Mouse (Mus musculus): ENCODE measurements around the gene Rnf187. TPM values are rescaled to one million over a fixed set of nuclear protein-coding genes. Genes with fewer than 3 reads are reported as not detected.

The Rnf187 gene
- polyA plus RNA-seq, 1 experiment from 2014 or later, result 275 TPM

- DNase-seq (ENCODE audit: low spot score), result peak; percentile 85
- Histone ChIP-seq H3K27ac (replicated peaks; ENCODE audit: low read depth, low read length) (no peak overlapping the region), H3K36me3 (ENCODE audit: control insufficient read depth, insufficient read depth, low read length) (peaks cover 12% of the 10 kb centered on the region), H3K27me3 (ENCODE audit: control insufficient read depth, insufficient read depth, low read length) (no peaks in the 10 kb centered on the region), H3K9ac (ENCODE audit: low read length) (no peak overlapping the region), H3K4me3 (ENCODE audit: low read depth, low read length) (no peak overlapping the region), H3K9me3 (ENCODE audit: control insufficient read depth, low read length) (no peaks in the 10 kb centered on the region), H3K4me2 (ENCODE audit: low read depth, severe bottlenecking) (peak overlapping the region; percentile 12; the same call in 1 of the 2 replicates), H3K4me1 (ENCODE audit: control insufficient read depth, insufficient read depth, low read length) (no peaks in the 10 kb centered on the region)
- no peak for ATAC-seq (ENCODE audit: insufficient number of reproducible peaks, low FRiP score, low TSS enrichment, low read depth)
- 35% methylated on average over 20 of the region's 20 CpGs for WGBS
Measured at GRCm38 (mm10) chr11:58927790-58928651, 10.7 kb downstream of the Rnf187 start.

DNA sequence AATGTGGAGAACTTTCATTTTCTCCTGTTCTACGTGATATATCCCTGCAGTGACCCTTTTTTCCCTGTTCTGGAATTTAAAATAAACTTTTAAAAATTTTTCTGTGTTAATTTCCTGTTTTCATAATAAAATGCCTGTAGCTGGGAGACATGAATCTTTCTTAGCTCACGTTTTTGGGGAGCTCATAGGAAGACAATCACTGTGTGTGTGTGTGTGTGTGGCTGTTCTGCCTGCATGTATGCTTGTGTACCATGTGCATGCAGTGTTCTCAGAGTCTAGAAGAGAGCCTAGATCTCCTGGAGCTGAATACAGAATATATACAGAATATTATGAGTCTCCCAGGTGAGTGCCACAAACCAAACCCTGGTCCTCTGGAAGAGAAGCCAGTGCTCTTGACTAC is 11.7 kb downstream of the Rnf187 start:
- ATAC-seq (ENCODE audit: insufficient number of reproducible peaks, low FRiP score, low TSS enrichment, low read depth) (no peak), DNase-seq (ENCODE audit: low spot score) (no peak)
- Histone ChIP-seq H3K9ac (ENCODE audit: low read length) (no peak overlapping the region), H3K4me3 (ENCODE audit: low read depth, low read length) (no peak overlapping the region), H3K36me3 (ENCODE audit: control insufficient read depth, insufficient read depth, low read length) (peaks cover 8% of the 10 kb centered on the region), H3K4me1 (ENCODE audit: control insufficient read depth, insufficient read depth, low read length) (no peaks in the 10 kb centered on the region), H3K4me2 (ENCODE audit: low read depth, severe bottlenecking) (no peak overlapping the region), H3K27me3 (ENCODE audit: control insufficient read depth, insufficient read depth, low read length) (no peaks in the 10 kb centered on the region), H3K27ac (replicated peaks; ENCODE audit: low read depth, low read length) (no peak overlapping the region), H3K9me3 (ENCODE audit: control insufficient read depth, low read length) (no peaks in the 10 kb centered on the region)
- 80% methylated on average over 2 of the region's 2 CpGs for WGBS

GRCm38 (mm10) chr11:58926651-58927050 is 12.1 kb downstream of the Rnf187 start:
- ATAC-seq (ENCODE audit: insufficient number of reproducible peaks, low FRiP score, low TSS enrichment, low read depth) (no peak), DNase-seq (ENCODE audit: low spot score) (no peak)
- Histone ChIP-seq H3K4me2 (ENCODE audit: low read depth, severe bottlenecking) (no peak overlapping the region), H3K9ac (ENCODE audit: low read length) (no peak overlapping the region), H3K4me3 (ENCODE audit: low read depth, low read length) (no peak overlapping the region), H3K27ac (replicated peaks; ENCODE audit: low read depth, low read length) (no peak overlapping the region), H3K36me3 (ENCODE audit: control insufficient read depth, insufficient read depth, low read length) (peaks cover 5% of the 10 kb centered on the region; the same call in 1 of the 2 replicates), H3K4me1 (ENCODE audit: control insufficient read depth, insufficient read depth, low read length) (no peaks in the 10 kb centered on the region), H3K9me3 (ENCODE audit: control insufficient read depth, low read length) (no peaks in the 10 kb centered on the region), H3K27me3 (ENCODE audit: control insufficient read depth, insufficient read depth, low read length) (no peaks in the 10 kb centered on the region)
- 79% methylated on average over 2 of the region's 3 CpGs for WGBS

DNA sequence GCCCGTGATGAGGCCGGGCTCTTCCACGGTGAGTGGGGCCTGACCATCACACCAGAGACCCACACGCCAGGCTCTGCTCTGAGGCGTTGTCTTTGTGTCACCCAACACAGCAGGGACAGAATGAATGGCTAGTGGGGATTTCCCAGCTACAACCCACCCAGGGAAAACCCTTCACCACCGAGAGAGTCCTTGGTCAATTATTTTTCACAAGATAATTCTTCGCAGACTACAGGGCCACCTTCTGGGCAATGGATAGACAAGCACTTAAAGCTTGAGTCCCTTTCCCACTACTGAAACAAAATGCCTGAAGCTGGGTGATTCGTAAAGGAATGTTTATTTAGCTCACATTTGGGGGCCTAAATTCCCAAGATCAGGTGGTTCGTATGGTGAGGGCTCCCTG is 16.3 kb downstream of the Rnf187 start:
- H3K27me3 ChIP-seq (ENCODE audit: control insufficient read depth, insufficient read depth, low read length), result no peaks in the 10 kb centered on the region
- no peak overlapping the region for H3K4me2 ChIP-seq (ENCODE audit: low read depth, severe bottlenecking)
- no peaks in the 10 kb centered on the region for H3K36me3 ChIP-seq (ENCODE audit: control insufficient read depth, insufficient read depth, low read length)
- ATAC-seq (ENCODE audit: insufficient number of reproducible peaks, low FRiP score, low TSS enrichment, low read depth) (no peak), DNase-seq (ENCODE audit: low spot score) (no peak)
- no peak overlapping the region for H3K9ac ChIP-seq (ENCODE audit: low read length)
- H3K4me3 ChIP-seq (ENCODE audit: low read depth, low read length), result no peak overlapping the region
- WGBS, result 88% methylated on average over 9 of the region's 9 CpGs
- no peak overlapping the region for H3K27ac ChIP-seq (replicated peaks; ENCODE audit: low read depth, low read length)
- H3K4me1 ChIP-seq (ENCODE audit: control insufficient read depth, insufficient read depth, low read length), result no peaks in the 10 kb centered on the region
- H3K9me3 ChIP-seq (ENCODE audit: control insufficient read depth, low read length), result no peaks in the 10 kb centered on the region

GRCm38 (mm10) chr11:58918759-58919158 is 20.0 kb downstream of the Rnf187 start:
- Histone ChIP-seq H3K4me3 (ENCODE audit: low read depth, low read length) (no peak overlapping the region), H3K27me3 (ENCODE audit: control insufficient read depth, insufficient read depth, low read length) (no peaks in the 10 kb centered on the region), H3K4me2 (ENCODE audit: low read depth, severe bottlenecking) (no peak overlapping the region), H3K9ac (ENCODE audit: low read length) (no peak overlapping the region), H3K27ac (replicated peaks; ENCODE audit: low read depth, low read length) (no peak overlapping the region), H3K9me3 (ENCODE audit: control insufficient read depth, low read length) (no peaks in the 10 kb centered on the region), H3K36me3 (ENCODE audit: control insufficient read depth, insufficient read depth, low read length) (no peaks in the 10 kb centered on the region), H3K4me1 (ENCODE audit: control insufficient read depth, insufficient read depth, low read length) (no peaks in the 10 kb centered on the region)
- WGBS, result 79% methylated on average over 5 of the region's 5 CpGs
- ATAC-seq (ENCODE audit: insufficient number of reproducible peaks, low FRiP score, low TSS enrichment, low read depth) (no peak), DNase-seq (ENCODE audit: low spot score) (no peak)

DNA sequence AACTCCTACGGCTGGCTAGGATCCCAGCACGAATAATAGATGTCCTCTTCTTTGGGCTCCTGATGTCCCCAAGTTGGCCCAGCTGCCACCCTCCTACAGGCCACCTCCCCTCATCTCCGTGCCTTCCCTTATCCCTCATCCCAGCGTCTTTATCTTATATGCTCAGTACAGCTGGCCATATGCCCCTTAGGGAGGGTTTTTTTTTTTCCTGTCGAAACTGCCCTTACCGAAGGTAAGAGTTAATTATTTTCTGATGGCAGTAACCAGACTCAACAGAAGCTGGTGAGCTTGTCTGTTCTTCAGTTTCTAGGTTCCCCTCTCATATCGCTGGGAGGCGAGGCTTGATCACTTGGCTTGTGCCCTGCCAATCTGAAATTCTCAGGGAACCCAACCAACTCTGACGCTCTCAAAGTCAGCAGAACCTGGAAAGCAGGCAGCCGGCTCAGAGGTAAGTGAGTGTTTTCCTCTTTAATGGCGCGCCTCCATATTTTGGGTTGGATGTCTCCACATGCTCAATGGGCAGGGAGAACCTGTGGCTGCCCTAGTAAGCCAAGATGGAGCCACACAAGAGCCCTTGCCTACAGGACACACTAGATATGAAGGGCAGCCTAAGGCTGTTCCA is 20.9 kb downstream of the Rnf187 start, which contains the start of gene Btnl10:
TSS of gene Btnl10 (plus strand) at position 164 of the 622 bp plus-strand sequence.
- no peaks in the 10 kb centered on the region for H3K9me3 ChIP-seq (ENCODE audit: control insufficient read depth, low read length)
- WGBS, result 78% methylated on average over 12 of the region's 12 CpGs
- no peak within 1 kb of the TSS for H3K4me3 ChIP-seq (ENCODE audit: low read depth, low read length)
- DNase-seq (ENCODE audit: low spot score) (no peak), ATAC-seq (ENCODE audit: insufficient number of reproducible peaks, low FRiP score, low TSS enrichment, low read depth) (no peak)
- H3K27ac ChIP-seq (replicated peaks; ENCODE audit: low read depth, low read length), result no peak within 1 kb of the TSS
- H3K4me2 ChIP-seq (ENCODE audit: low read depth, severe bottlenecking), result no peak within 1 kb of the TSS
- H3K36me3 ChIP-seq (ENCODE audit: control insufficient read depth, insufficient read depth, low read length), result no peaks in the 10 kb centered on the region
- H3K27me3 ChIP-seq (ENCODE audit: control insufficient read depth, insufficient read depth, low read length), result no peaks in the 10 kb centered on the region
- no peak within 1 kb of the TSS for H3K9ac ChIP-seq (ENCODE audit: low read length)
- no peaks in the 10 kb centered on the region for H3K4me1 ChIP-seq (ENCODE audit: control insufficient read depth, insufficient read depth, low read length)

- no peaks in the 10 kb centered on the region for H3K27me3 ChIP-seq (ENCODE audit: control insufficient read depth, insufficient read depth, low read length)
- no peak overlapping the region for H3K4me2 ChIP-seq (ENCODE audit: low read depth, severe bottlenecking)
- no peak for ATAC-seq (ENCODE audit: insufficient number of reproducible peaks, low FRiP score, low TSS enrichment, low read depth)
- H3K9me3 ChIP-seq (ENCODE audit: control insufficient read depth, low read length), result no peaks in the 10 kb centered on the region
- no peaks in the 10 kb centered on the region for H3K4me1 ChIP-seq (ENCODE audit: control insufficient read depth, insufficient read depth, low read length)
- H3K27ac ChIP-seq (replicated peaks; ENCODE audit: low read depth, low read length), result no peak overlapping the region
- DNase-seq (ENCODE audit: low spot score), result peak; percentile 55
- no peak overlapping the region for H3K4me3 ChIP-seq (ENCODE audit: low read depth, low read length)
- no peaks in the 10 kb centered on the region for H3K36me3 ChIP-seq (ENCODE audit: control insufficient read depth, insufficient read depth, low read length)
- no peak overlapping the region for H3K9ac ChIP-seq (ENCODE audit: low read length)
- WGBS, result 58% methylated on average over 14 of the region's 14 CpGs
Measured at GRCm38 (mm10) chr11:58916879-58917744, 21.6 kb downstream of the Rnf187 start.

DNA sequence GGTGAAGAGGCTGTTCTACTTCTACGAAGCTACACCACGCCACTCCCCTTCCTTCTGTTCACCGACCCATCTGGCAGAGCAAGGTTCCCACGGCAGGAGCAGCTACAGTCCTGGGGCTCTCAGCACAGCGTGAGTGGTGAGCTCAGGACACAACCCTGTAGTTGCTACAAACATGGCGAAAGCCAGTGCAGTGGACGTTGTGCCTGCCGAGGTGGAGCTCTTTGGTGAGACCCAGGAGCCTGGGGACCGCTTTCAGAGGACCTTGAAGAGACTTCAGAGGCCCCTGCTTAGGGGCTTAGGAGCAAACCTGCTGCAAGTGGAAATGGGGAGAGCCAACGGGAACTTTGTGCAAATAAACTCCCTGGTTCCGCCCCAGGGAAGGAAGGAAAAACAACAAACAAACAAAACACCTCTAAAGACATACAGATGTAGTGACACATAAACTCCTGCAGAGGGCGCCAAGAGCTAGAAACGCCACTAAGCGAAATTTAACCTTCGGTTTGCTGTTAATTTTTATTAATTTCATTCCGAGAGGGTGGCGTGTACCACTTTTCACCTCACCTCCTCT is 24.2 kb downstream of the Rnf187 start:
- no peaks in the 10 kb centered on the region for H3K9me3 ChIP-seq (ENCODE audit: control insufficient read depth, low read length)
- peak overlapping the region; percentile 39 for H3K9ac ChIP-seq (ENCODE audit: low read length)
- H3K4me3 ChIP-seq (ENCODE audit: low read depth, low read length), result 0 out of 2 replicates have a peak overlapping the region, but pooled peaks have one; percentile 11
- no peak overlapping the region for H3K27ac ChIP-seq (replicated peaks; ENCODE audit: low read depth, low read length)
- peak overlapping the region; percentile 36 for H3K4me2 ChIP-seq (ENCODE audit: low read depth, severe bottlenecking)
- no peaks in the 10 kb centered on the region for H3K27me3 ChIP-seq (ENCODE audit: control insufficient read depth, insufficient read depth, low read length)
- no peaks in the 10 kb centered on the region for H3K4me1 ChIP-seq (ENCODE audit: control insufficient read depth, insufficient read depth, low read length)
- DNase-seq (ENCODE audit: low spot score) (peak; percentile 62), ATAC-seq (ENCODE audit: insufficient number of reproducible peaks, low FRiP score, low TSS enrichment, low read depth) (no peak)
- WGBS, result 19% methylated on average over 17 of the region's 17 CpGs
- no peaks in the 10 kb centered on the region for H3K36me3 ChIP-seq (ENCODE audit: control insufficient read depth, insufficient read depth, low read length)
